Mouse (Mus musculus): ENCODE results near the gene Baz2a. TPM values are rescaled to one million over a fixed set of nuclear protein-coding genes. Genes with fewer than 3 reads are reported as not detected.
A peak's percentile ranks its signal among the peaks of the same experiment; 100 is the strongest.
"Not testable (repeated sequence)": the region's sequence is repeated elsewhere in the genome, so short reads cannot be mapped to it uniquely, and the experiment has no call there.

Baz2a gene
- polyA plus RNA-seq, 1 experiment from 2014 or later, result 37.6 TPM

DNA sequence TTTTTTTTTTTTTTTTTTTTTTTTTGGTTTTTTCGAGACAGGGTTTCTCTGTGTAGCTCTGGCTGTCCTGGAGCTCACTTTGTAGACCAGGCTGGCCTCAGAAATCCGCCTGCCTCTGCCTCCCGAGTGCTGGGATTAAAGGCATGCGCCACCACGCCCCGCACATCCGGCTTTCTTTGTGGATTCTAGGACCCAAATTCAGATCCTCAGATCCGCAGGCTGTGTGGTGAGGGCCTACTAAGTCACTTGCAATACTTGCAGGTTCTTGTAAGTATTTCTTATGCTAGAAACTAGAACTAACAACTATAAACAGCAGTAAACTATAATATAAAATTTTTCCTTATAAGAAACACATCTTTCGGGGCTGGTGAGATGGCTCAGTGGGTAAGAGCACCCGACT, 80.0 kb downstream of the Baz2a start:
- H3K27me3 ChIP-seq (ENCODE audit: control insufficient read depth, insufficient read depth, low read length); H3K9me3 ChIP-seq (ENCODE audit: control insufficient read depth, low read length); H3K27ac ChIP-seq (ENCODE audit: low read depth, low read length); ATAC-seq (ENCODE audit: low FRiP score); H3K4me3 ChIP-seq (ENCODE audit: low read depth, low read length); H3K36me3 ChIP-seq (ENCODE audit: control insufficient read depth, insufficient read depth, low read length); DNase-seq (ENCODE audit: low spot score); H3K4me1 ChIP-seq (replicated peaks; ENCODE audit: control insufficient read depth, insufficient read depth, low read length); H3K4me2 ChIP-seq (replicated peaks; ENCODE audit: low read depth, low read length); H3K9ac ChIP-seq (ENCODE audit: low read depth, low read length): not testable (repeated sequence)
- WGBS, result 95% methylated on average over 9 of the region's 10 CpGs

DNA sequence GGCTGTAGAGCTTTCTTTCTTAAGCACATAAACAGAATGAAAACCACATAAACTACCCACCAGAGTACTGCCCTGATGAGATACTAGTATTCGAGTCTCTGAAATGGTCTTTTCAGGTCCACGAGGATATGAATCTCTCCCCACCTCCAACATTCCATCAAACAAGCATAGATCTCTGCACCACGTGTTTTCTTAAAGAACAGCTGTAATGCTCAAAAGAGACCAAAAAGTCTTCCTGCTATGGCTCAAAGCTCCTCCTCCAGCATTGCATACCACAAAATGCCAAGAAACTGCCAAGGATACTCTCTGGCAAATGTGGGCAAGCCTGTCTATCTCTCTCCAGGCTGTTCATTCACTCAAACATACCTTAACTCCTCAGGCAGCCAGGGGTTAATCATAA, 83.9 kb downstream of the Baz2a start:
- Histone ChIP-seq H3K27ac (ENCODE audit: low read depth, low read length) (no peak overlapping the region), H3K9me3 (ENCODE audit: control insufficient read depth, low read length) (no peaks in the 10 kb centered on the region), H3K4me3 (ENCODE audit: low read depth, low read length) (peak overlapping the region; percentile 54), H3K36me3 (ENCODE audit: control insufficient read depth, insufficient read depth, low read length) (no peaks in the 10 kb centered on the region), H3K4me2 (replicated peaks; ENCODE audit: low read depth, low read length) (peak overlapping the region; percentile 65), H3K4me1 (replicated peaks; ENCODE audit: control insufficient read depth, insufficient read depth, low read length) (no peaks in the 10 kb centered on the region; the same call in 1 of the 2 replicates), H3K9ac (ENCODE audit: low read depth, low read length) (peak overlapping the region; percentile 69; the same call in 1 of the 2 replicates), H3K27me3 (ENCODE audit: control insufficient read depth, insufficient read depth, low read length) (no peaks in the 10 kb centered on the region)
- ATAC-seq (ENCODE audit: low FRiP score) (no peak), DNase-seq (ENCODE audit: low spot score) (peak; percentile 26)
- WGBS, result 23% methylated on average over 3 of the region's 3 CpGs

DNA sequence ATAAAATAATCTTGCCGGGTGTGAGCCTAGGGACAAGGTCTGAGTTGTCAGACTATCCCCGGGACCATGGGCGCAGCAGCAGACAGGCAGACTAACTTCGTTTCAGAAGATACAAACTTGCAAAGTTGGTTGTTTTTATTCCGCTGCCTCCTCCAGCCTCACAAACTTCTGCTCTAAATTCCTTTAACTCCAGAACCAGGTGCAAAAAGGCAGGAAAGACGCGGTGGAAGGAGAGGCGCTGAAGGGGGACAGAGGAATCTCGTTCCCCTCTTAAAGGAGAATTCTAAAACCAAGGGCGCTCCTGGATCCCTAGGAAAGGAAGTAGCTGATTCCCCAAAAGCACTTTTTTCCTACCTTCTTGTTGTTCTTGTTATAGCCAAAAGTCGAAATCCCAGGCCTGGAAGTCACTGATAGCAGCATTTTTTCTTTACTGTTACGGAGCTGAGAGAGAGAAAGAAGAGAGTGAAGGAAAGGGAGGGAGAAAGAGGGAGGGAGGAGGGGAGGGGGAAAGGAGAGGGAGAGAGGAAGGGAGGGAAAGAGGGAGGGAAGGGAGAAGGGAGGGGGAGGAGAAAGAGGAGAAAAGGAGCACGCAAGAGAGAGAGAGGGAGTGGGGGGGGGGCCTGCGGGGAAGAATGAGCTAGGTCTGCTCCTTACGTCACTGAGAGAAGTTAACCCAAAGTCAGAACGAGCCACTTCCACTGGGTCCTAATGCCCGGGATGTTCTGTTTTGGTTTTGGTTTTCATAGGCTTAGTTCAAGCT, 84.8 kb downstream of the Baz2a start:
- Histone ChIP-seq H3K4me3 (ENCODE audit: low read depth, low read length) (peak overlapping the region; percentile 54), H3K9me3 (ENCODE audit: control insufficient read depth, low read length) (no peaks in the 10 kb centered on the region), H3K4me2 (replicated peaks; ENCODE audit: low read depth, low read length) (peak overlapping the region; percentile 65), H3K27me3 (ENCODE audit: control insufficient read depth, insufficient read depth, low read length) (no peaks in the 10 kb centered on the region), H3K9ac (ENCODE audit: low read depth, low read length) (peak overlapping the region; percentile 69), H3K36me3 (ENCODE audit: control insufficient read depth, insufficient read depth, low read length) (no peaks in the 10 kb centered on the region), H3K27ac (ENCODE audit: low read depth, low read length) (peak overlapping the region; percentile 51; the same call in 1 of the 2 replicates), H3K4me1 (replicated peaks; ENCODE audit: control insufficient read depth, insufficient read depth, low read length) (no peaks in the 10 kb centered on the region; the same call in 1 of the 2 replicates)
- WGBS, result 2% methylated on average over 17 of the region's 17 CpGs
- DNase-seq (ENCODE audit: low spot score), result peak; percentile 83
- peak; percentile 84 for ATAC-seq (ENCODE audit: low FRiP score)

DNA sequence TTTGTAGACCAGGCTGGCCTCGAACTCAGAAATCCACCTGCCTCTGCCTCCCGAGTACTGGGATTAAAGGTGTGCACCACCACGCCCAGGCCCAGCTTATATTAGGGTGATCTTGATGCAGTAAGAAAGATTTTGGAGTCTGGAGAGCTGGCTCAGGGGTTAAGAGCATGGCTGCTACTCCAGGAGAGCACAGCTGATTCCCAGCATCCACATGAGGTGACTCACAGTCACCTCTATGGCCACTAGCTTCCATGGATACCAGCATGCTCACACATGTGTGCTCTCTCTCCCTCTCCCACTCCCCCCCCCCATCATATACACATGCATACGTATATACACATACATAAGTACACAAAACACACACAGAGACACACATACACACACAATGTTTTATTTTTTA, 85.9 kb downstream of the Baz2a start:
- no peak for DNase-seq (ENCODE audit: low spot score)

More for the DNA sequence above, 85.9 kb downstream of the Baz2a start:
- H3K9ac ChIP-seq (ENCODE audit: low read depth, low read length), result no peak overlapping the region
- 81% methylated on average over 4 of the region's 4 CpGs for WGBS
- H3K4me3 ChIP-seq (ENCODE audit: low read depth, low read length), result no peak overlapping the region
- H3K9me3 ChIP-seq (ENCODE audit: control insufficient read depth, low read length), result no peaks in the 10 kb centered on the region
- no peaks in the 10 kb centered on the region; the same call in 1 of the 2 replicates for H3K4me1 ChIP-seq (replicated peaks; ENCODE audit: control insufficient read depth, insufficient read depth, low read length)
- H3K4me2 ChIP-seq (replicated peaks; ENCODE audit: low read depth, low read length), result no peak overlapping the region
- no peaks in the 10 kb centered on the region for H3K27me3 ChIP-seq (ENCODE audit: control insufficient read depth, insufficient read depth, low read length)
- ATAC-seq (ENCODE audit: low FRiP score), result no peak
- no peaks in the 10 kb centered on the region for H3K36me3 ChIP-seq (ENCODE audit: control insufficient read depth, insufficient read depth, low read length)
- no peak overlapping the region for H3K27ac ChIP-seq (ENCODE audit: low read depth, low read length)

MicroRNA genes within 50 kb of the gene (microRNA counts, 519-probe panel; counts per million panel counts)
- not detected for microRNA mmu-miR-677

Other genes with a start within 250 kb of the Baz2a start
- not detected in 2 replicates for gene Rdh19, start 241.6 kb upstream of the Baz2a start, polyA plus RNA-seq (2014; fragmentation: Nextera tagmentation; extraction: Ambion mirVana)
- not detected in 2 replicates for gene Rdh16f2, start 225.1 kb upstream of the Baz2a start, polyA plus RNA-seq (2014; fragmentation: Nextera tagmentation; extraction: Ambion mirVana)
- not detected in 2 replicates for gene Rdh7, start 202.8 kb upstream of the Baz2a start, polyA plus RNA-seq (2014; fragmentation: Nextera tagmentation; extraction: Ambion mirVana)
- not detected in 2 replicates for gene Sdr9c7, start 193.1 kb upstream of the Baz2a start, polyA plus RNA-seq (2014; fragmentation: Nextera tagmentation; extraction: Ambion mirVana)
- gene Hsd17b6, start 84.0 kb upstream of the Baz2a start, polyA plus RNA-seq (2014; fragmentation: Nextera tagmentation; extraction: Ambion mirVana), result not detected in 2 replicates
- 87.8 and 88.3 TPM in 2 replicates for gene Prim1, start 76.4 kb upstream of the Baz2a start, polyA plus RNA-seq (2014; fragmentation: Nextera tagmentation; extraction: Ambion mirVana)
- 858 and 879 TPM in 2 replicates for gene Naca, start 56.0 kb upstream of the Baz2a start, polyA plus RNA-seq (2014; fragmentation: Nextera tagmentation; extraction: Ambion mirVana)
- gene Ptges3, start 32.6 kb upstream of the Baz2a start, polyA plus RNA-seq (2014; fragmentation: Nextera tagmentation; extraction: Ambion mirVana), result 590 and 626 TPM in 2 replicates
- gene Atp5b, start 8.3 kb upstream of the Baz2a start, polyA plus RNA-seq (2014; fragmentation: Nextera tagmentation; extraction: Ambion mirVana), result 2,416 and 2,461 TPM in 2 replicates
- gene Rbms2, start 88.7 kb downstream of the Baz2a start, polyA plus RNA-seq (2014; fragmentation: Nextera tagmentation; extraction: Ambion mirVana), result 18.9 and 19.5 TPM in 2 replicates
- 1.3 and 1.5 TPM in 2 replicates for gene Gls2, start 102.9 kb downstream of the Baz2a start, polyA plus RNA-seq (2014; fragmentation: Nextera tagmentation; extraction: Ambion mirVana)
- gene Spryd4, start 120.2 kb downstream of the Baz2a start, polyA plus RNA-seq (2014; fragmentation: Nextera tagmentation; extraction: Ambion mirVana), result 25.2 and 31.1 TPM in 2 replicates
- gene Mip, start 134.3 kb downstream of the Baz2a start, polyA plus RNA-seq (2014; fragmentation: Nextera tagmentation; extraction: Ambion mirVana), result 0.11 TPM in 1 of 2 replicates, not detected in the other
- gene Timeless, start 140.5 kb downstream of the Baz2a start, polyA plus RNA-seq (2014; fragmentation: Nextera tagmentation; extraction: Ambion mirVana), result 43.1 and 43.8 TPM in 2 replicates
- gene Apon, start 162.5 kb downstream of the Baz2a start, polyA plus RNA-seq (2014; fragmentation: Nextera tagmentation; extraction: Ambion mirVana), result 0.17 and 0.36 TPM in 2 replicates
- gene Apof, start 177.1 kb downstream of the Baz2a start, polyA plus RNA-seq (2014; fragmentation: Nextera tagmentation; extraction: Ambion mirVana), result not detected in 2 replicates
- 15.4 and 17.3 TPM in 2 replicates for gene Stat2, start 179.0 kb downstream of the Baz2a start, polyA plus RNA-seq (2014; fragmentation: Nextera tagmentation; extraction: Ambion mirVana)
- 0.28 TPM in 1 of 2 replicates, not detected in the other for gene Il23a, start 207.2 kb downstream of the Baz2a start, polyA plus RNA-seq (2014; fragmentation: Nextera tagmentation; extraction: Ambion mirVana)
- 30.5 and 31.2 TPM in 2 replicates for gene Pan2, start 211.8 kb downstream of the Baz2a start, polyA plus RNA-seq (2014; fragmentation: Nextera tagmentation; extraction: Ambion mirVana)
- 229 and 245 TPM in 2 replicates for gene Cnpy2, start 230.9 kb downstream of the Baz2a start, polyA plus RNA-seq (2014; fragmentation: Nextera tagmentation; extraction: Ambion mirVana)
- 242 and 254 TPM in 2 replicates for gene Cs, start 246.2 kb downstream of the Baz2a start, polyA plus RNA-seq (2014; fragmentation: Nextera tagmentation; extraction: Ambion mirVana)